Mouse (Mus musculus) frontal cortex, postnatal 10 days (tissue): ENCODE results near the gene Mapkapk3.

Source experiments
- DNase-seq, 2 experiments: peaks; one replicate each; pipeline ENCODE4 v3.0.0; 2022; ENCODE audit warnings: low spot score in 2 of 2, mixed read lengths in 1 of 2

The Mapkapk3 gene

DNA sequence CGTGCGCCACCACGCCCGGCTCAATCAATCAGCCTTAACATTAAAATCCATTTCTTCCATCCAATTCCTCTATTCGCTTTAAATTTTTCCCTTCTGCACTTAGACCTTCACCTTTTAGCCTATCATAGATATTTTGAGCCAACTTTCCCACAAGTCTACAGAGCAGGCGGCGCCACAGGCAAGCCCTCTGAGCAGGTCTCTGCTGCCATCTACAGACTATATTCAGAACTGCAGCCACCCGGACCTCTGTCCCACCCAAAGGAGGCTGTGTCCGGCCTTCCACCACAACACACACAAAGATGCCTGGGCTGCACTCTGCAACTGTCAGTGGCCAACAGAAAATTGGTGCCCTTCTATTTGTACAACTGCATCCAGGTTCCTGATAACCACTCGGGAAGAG lies 1.2 kb upstream of the Mapkapk3 start:
- peak in 1 of 2 experiments; percentile 76 for DNase-seq

GRCm38 (mm10) chr9:107288711-107289110 lies 966 bp downstream of the Mapkapk3 start:
- no peak for DNase-seq

DNA sequence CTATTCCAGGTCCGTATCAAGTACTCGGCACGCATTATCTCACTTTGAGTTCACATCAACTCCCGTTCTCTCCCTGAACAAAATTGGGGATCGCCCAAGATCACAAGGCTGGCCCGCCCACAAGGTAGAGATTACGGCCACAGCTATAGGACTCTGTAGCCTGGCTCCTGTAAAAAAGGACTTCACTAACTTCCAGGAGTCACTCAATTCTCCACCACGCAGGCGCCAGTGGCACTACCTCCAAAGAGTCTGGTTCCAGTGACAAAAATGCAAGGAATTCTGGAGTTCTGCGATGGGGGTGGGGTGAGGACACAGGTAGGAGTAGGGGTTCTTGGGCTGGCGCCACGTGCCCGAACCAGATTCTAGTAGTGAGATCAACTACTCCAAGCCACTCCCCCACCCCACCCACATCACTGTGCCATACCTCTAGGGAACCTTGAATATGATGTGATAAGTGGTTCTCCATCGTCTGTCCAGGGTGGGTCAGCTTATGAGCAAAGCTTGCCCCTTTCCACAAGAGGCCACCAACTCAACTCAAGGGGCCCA lies 1.5 kb downstream of the Mapkapk3 start:
- DNase-seq = no peak

- DNase-seq = no peak
Measured at GRCm38 (mm10) chr9:107287294-107287693, 2.4 kb downstream of the Mapkapk3 start.

DNA sequence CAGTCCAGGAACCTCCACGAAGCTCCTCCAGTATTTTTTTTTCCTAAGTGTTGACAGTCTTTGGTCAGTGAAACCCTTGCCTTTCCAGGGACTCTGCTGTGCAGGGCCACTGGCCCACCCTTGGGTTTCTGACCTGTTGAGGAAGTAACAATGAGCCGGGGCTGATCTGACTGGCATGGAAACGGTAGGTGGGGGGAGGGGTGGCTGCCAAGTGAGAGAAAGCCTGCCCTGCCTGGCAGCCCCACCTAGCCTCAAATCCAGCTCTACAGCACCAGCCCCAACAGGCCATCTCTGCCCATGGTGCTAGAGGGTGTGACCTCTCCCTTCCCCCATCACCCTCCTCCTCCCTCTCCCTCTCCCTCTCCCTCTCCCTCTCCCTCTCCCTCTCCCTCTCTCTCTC lies 4.7 kb downstream of the Mapkapk3 start:
- DNase-seq = no peak

DNA sequence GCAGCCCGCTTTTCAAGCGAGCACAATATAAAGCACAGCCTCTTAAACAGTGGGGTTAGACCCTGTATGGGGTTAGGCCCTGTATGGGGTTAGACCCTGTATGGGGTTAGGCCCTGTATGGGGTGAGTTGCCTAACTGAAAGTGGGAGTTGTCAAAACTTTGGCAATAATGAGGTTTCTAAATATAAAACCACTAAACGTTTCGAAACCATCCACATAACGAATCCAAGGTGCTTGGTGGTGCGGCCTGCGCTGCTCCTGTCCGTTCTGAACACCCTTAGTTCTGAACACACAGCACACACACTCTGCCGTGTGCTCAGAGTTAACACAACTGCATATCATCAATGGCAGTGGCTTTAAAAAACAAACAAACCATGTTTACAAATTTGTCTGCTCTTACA lies 6.7 kb downstream of the Mapkapk3 start:
- no peak for DNase-seq

GRCm38 (mm10) chr9:107281241-107281987 lies 8.3 kb downstream of the Mapkapk3 start:
- DNase-seq = no peak

DNA sequence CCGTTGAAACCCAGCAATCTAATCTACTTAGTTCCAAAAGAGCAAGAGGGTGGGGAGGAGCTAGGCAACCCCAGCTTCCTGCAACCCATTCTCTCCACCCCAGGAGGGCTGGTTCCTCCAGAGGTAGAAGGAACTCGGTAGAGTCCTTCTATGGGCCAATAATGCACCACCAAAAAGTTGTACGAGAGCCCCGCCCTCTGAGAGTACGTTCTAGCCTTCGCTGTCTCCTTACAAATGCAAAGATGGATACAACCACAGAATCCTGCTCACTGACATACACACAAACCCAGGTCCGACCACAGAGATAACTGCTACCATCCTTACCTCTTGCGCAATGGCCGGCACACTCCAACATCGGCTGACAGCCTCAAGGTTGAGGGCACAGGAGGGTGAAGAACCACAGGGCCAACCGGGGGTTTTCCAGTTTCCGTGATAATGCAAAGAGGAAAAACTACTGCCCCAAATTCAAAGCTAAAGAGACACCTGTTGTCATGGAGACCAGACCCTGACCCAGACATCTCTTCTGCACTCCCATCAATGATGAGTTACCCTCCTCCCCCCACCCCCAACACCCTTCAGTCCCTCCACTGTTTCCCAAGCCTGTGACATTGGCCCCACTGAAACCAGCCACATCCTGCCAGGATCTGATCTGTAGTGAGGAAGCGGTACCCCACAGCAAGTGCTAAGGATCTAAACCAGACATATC lies 9.2 kb downstream of the Mapkapk3 start:
- no peak for DNase-seq

DNA sequence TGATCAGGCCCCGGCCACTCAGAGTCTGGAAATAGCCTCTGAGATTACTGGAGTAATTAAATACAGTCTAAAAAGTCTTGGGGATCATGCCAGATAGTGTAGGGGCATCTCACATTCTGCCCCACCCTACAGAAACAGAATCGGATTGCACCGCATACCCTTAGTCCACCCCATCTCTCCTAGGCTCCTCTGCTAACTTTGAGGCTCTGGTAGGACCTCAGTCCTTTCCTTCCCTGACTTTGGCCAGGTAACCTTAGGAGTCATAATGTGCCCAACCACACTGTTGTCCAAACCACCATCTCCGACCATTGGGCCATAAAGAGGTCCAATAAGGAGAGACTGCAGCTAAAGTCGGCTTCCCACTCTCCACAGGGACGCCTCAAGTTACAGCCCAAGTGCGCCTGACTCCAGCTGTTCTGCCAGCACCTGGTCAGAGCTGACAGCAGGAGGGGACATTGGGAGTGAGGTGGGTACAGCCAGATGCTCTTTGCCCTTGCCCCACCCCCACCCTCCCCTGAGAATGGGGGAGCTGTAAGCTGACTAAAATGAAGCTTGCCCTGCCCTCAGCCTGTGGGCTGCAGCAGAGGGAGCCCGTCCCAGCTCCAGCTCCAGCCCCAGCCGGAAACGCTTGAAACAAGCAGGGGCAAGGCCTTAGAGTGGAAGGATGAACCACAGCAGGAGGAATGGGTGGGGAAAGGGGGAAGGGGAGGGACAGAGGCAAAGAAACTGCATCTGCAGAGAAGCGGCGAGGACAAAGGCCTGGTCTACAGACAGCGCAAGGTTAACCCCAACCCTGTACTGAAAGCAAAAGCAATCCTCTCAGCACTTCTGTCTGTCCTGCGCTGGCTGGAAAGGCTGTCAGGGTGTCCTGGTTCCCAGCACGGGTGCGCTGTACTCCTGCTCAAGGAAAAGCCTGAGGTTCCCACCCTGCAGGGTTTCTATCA lies 10.0 kb downstream of the Mapkapk3 start:
- DNase-seq = no peak

DNA sequence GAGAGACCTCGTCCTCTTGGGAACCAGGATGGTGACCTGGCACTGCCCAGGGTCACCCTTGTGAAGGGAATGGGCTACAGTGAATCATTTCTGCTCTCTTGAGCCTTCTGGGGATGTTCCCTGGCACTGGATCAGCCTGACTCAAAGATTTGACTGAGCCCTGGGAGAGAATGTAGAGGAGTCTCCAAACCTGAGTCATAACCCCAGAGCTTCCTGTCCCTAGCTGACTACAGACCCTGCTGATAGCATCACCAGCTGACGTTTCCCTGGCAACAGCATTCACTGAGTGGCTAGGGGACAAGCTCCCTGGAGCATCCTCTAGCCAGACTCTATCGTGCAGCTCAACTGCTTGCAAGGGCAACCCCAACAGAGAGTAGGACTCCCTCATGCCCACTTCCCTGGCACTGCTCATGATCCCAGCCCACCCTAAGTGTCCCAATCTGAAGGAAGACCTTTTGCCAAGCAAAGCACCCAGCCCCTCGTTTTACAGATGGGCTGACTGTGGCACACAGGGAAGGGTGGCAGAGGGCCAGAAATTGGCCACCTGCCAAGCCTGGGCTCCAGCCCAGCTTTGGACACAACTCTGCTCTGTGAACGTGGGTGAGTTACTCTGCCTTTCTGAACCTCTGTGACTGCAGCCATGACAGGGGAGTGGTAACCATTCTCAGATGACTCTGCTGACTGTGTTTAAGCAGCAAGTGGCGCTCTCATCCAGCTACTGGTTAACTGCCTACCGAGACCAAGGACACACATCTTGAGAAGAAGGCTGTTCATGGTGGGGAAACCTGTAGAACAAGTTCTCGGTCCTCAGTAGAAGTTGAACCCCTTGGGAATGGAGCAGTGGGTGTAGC lies 10.9 kb downstream of the Mapkapk3 start:
- no peak for DNase-seq

- no peak for DNase-seq
Measured at GRCm38 (mm10) chr9:107278126-107278525, 11.6 kb downstream of the Mapkapk3 start.

- no peak for DNase-seq
Measured at GRCm38 (mm10) chr9:107277603-107278002, 12.1 kb downstream of the Mapkapk3 start.

DNA sequence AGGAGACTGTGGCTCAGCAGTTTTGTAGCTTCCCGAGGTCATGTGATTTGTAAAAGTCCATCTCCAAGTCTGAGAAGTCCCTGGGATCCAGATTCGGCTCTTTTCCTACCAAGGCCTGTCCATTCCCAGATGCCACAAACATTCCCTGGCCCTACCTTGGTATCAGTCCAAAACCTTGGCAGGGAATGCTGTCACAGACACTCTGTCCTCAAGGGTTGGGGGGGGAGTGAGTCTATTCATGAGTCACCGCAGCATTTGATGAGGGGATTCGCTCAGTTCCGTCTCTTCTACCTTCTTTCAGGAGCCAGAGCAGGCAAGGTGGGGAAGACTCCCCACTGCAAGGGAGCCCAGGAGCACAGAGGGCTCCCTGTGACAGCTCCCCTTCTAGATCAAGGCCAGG lies 14.0 kb downstream of the Mapkapk3 start:
- no peak for DNase-seq

DNA sequence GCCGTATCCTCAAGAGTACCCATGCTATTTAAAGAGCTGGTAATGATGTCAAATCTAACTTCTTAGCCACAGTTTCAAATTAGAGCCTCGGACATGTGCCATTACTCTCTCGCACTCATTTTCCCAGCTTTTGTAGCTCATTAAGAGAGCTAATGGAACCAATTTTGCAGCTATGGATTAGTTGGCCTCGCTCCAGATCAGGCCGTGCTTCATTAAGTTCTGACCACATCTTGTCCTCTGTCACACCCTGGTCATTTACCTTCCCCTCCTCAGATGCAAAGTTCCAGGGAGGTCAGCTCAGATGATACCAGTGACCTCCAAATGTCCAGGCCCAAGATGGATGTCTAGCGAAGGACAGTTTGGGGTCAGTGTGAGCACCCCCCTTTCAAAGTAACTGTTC lies 14.9 kb downstream of the Mapkapk3 start:
- no peak for DNase-seq

GRCm38 (mm10) chr9:107273184-107273583 lies 16.5 kb downstream of the Mapkapk3 start:
- no peak for DNase-seq

- no peak for DNase-seq
Measured at GRCm38 (mm10) chr9:107272284-107272683, 17.4 kb downstream of the Mapkapk3 start.

GRCm38 (mm10) chr9:107271177-107271938 lies 18.3 kb downstream of the Mapkapk3 start:
- DNase-seq = no peak

GRCm38 (mm10) chr9:107269772-107270171 lies 19.9 kb downstream of the Mapkapk3 start:
- DNase-seq = no peak

GRCm38 (mm10) chr9:107267721-107268402 lies 21.8 kb downstream of the Mapkapk3 start:
- no peak for DNase-seq

DNA sequence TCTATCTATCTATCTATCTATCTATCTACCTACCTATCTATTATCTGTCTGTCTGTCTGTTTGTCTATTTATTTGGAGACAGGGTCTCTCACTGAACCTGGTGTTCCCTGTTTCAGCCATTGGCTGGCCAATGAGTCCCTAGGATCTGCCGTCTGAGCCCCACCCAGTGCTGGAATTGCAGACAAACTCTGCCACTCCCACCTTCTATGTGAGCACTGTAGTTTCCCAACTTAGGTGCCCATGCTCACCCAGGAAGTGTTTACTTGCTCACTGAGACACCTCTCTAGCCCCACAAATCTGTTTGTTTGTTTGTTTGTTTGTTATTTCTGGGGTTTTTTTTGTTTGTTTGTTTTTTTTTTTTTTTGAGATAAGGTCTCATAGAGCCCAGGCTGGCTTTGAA lies 22.6 kb downstream of the Mapkapk3 start:
- no peak for DNase-seq
